ENCODE assay signal across 17 mouse cellular contexts in genomic region chr8:123624702-123625101, GRCm38 (mm10). TPM values are rescaled to one million over a fixed set of nuclear protein-coding genes. Genes with fewer than 3 reads are reported as not detected.
A peak's percentile ranks its signal among the peaks of the same experiment; 100 is the strongest.
DNase-seq lines count a peak whose midpoint lies in the region; ATAC-seq lines count a peak whose summit lies in the region.
"Had no signal": no experiment of that assay in that cellular context is flagged by ENCODE, and none has a peak within 500 bp of the region (broad histone marks: within the 10 kb centered on the region; RNA-seq: fewer than 3 reads in every experiment).

No protein-coding gene starts in this region.

- H3K9me3 ChIP-seq in intestine, embryonic 15.5 days: no peaks in the 10 kb centered on the region
- H3K9me3 ChIP-seq in intestine, embryonic 16.5 days (ENCODE audit: control insufficient read depth, low read length): no peaks in the 10 kb centered on the region
- H3K9me3 ChIP-seq: embryonic facial prominence, embryonic 12.5 days; forebrain, embryonic 15.5 days; heart, embryonic 10.5 days; hindbrain, embryonic 12.5 days had no signal

- H3K4me3 ChIP-seq in intestine, embryonic 15.5 days (replicated peaks): no peak overlapping the region
- H3K4me3 ChIP-seq in intestine, embryonic 16.5 days (ENCODE audit: low read length): no peak overlapping the region
- H3K4me3 ChIP-seq: embryonic facial prominence, embryonic 12.5 days; forebrain, embryonic 15.5 days; heart, embryonic 10.5 days; hindbrain, embryonic 12.5 days had no signal

- intact Hi-C loops in left cerebral cortex, postnatal 10 days (cut with DNase I): no loop called here

- peaks cover 10% of the 10 kb centered on the region for H3K27me3 ChIP-seq in intestine, embryonic 15.5 days (replicated peaks)
- peaks cover 4% of the 10 kb centered on the region for H3K27me3 ChIP-seq in intestine, embryonic 16.5 days (replicated peaks; ENCODE audit: control insufficient read depth, insufficient read depth, low read length)

- H3K36me3 ChIP-seq in intestine, embryonic 15.5 days: no peaks in the 10 kb centered on the region
- no peaks in the 10 kb centered on the region for H3K36me3 ChIP-seq in intestine, embryonic 16.5 days (ENCODE audit: control insufficient read depth, insufficient read depth, low read length)
- H3K36me3 ChIP-seq: embryonic facial prominence, embryonic 12.5 days; forebrain, embryonic 15.5 days; heart, embryonic 10.5 days; hindbrain, embryonic 12.5 days had no signal

- ATAC-seq in intestine, embryonic 15.5 days: no peak
- no peak for ATAC-seq in intestine, embryonic 16.5 days
- ATAC-seq: forebrain, embryonic 15.5 days; hindbrain, embryonic 16.5 days had no signal

- peak; percentile 5 to 24 for DNase-seq in left cerebral cortex, postnatal 10 days (ENCODE audit: extremely low spot score in 1 of 2, low spot score in 2 of 2)
- DNase-seq in left cerebral cortex, adult 8-10 months (ENCODE audit: low spot score in 2 of 2): no peak
- peak; percentile 74 for DNase-seq in brain, adult 2 months (ENCODE audit: low read depth, low spot score)
- peak; percentile 82 for DNase-seq in telencephalon, adult 2 months (ENCODE audit: low read depth, low spot score)
- DNase-seq: adrenal gland, postnatal 25 days; cerebellum, adult 2 months; gastrocnemius, postnatal 10 days; heart, adult 18-20 months; heart, postnatal 10 days; heart, postnatal 4 days had no signal

- WGBS in intestine, embryonic 15.5 days: 65% methylated on average over 1 of the region's 1 CpGs
- 47% methylated on average over 1 of the region's 1 CpGs for WGBS in intestine, embryonic 16.5 days

- H3K27ac ChIP-seq in intestine, embryonic 15.5 days: no peak overlapping the region
- H3K27ac ChIP-seq in intestine, embryonic 16.5 days (ENCODE audit: low read length): no peak overlapping the region
- H3K27ac ChIP-seq: embryonic facial prominence, embryonic 12.5 days; forebrain, embryonic 15.5 days; heart, embryonic 10.5 days; hindbrain, embryonic 12.5 days had no signal

- H3K4me1 ChIP-seq in intestine, embryonic 15.5 days (replicated peaks): peaks cover 10% of the 10 kb centered on the region
- H3K4me1 ChIP-seq in intestine, embryonic 16.5 days (ENCODE audit: control insufficient read depth, insufficient read depth, low read length): peaks cover 12% of the 10 kb centered on the region; the same call in 1 of the 2 replicates

- H3K4me2 ChIP-seq in intestine, embryonic 15.5 days (replicated peaks): 0 out of 2 replicates have a peak overlapping the region, but pooled peaks have one; percentile 3
- no peak overlapping the region for H3K4me2 ChIP-seq in intestine, embryonic 16.5 days (ENCODE audit: low read depth, low read length)
- H3K4me2 ChIP-seq: embryonic facial prominence, embryonic 12.5 days; forebrain, embryonic 15.5 days; hindbrain, embryonic 12.5 days had no signal

- no peak overlapping the region for H3K9ac ChIP-seq in intestine, embryonic 15.5 days
- no peak overlapping the region for H3K9ac ChIP-seq in intestine, embryonic 16.5 days (ENCODE audit: low read depth, low read length)
- H3K9ac ChIP-seq: embryonic facial prominence, embryonic 12.5 days; forebrain, embryonic 15.5 days; hindbrain, embryonic 12.5 days had no signal

RNA-seq across cellular contexts. Expression of gene Rhou, which starts 29.0 kb away (rescaled TPM):
- polyA plus RNA-seq in intestine, embryonic 15.5 days (2015; fragmentation: Nextera tagmentation; extraction: Ambion mirVana): 6.4 and 7.6 TPM in 2 replicates
- 5.3 and 5.5 TPM in 2 replicates for polyA plus RNA-seq in intestine, embryonic 16.5 days (2015; fragmentation: Nextera tagmentation; extraction: Ambion mirVana)
- total RNA-seq in left cerebral cortex, postnatal 10 days (2021): 10 to 100 TPM; 55.4 to 56.1 TPM
- total RNA-seq in left cerebral cortex, adult 8-10 months (2022): 10 to 100 TPM; 46.1 to 56.0 (median 49.3) TPM

Comparison
In these comparisons a context has a peak if more than half of its experiments do, and no peak if none do; other contexts are left out.
1. DNase-seq: peak in left cerebral cortex, postnatal 10 days (2 of 2), brain, adult 2 months (single experiment) and telencephalon, adult 2 months (single experiment); none in left cerebral cortex, adult 8-10 months (0 of 2).